Mouse (Mus musculus) heart, adult 2 months (tissue): ENCODE data around the gene Uxs1. TPM values are rescaled to one million over a fixed set of nuclear protein-coding genes. Genes with fewer than 3 reads are reported as not detected.

ENCODE experiments used
- DNase-seq, 2 experiments: peaks; one replicate each; pipeline ENCODE4 v3.0.0; 2021
- H3K27ac ChIP-seq: fragments of 200-600 bp; 2 replicates; pipeline ENCODE4 v1.8.1; 2022
- H3K27me3 ChIP-seq: fragments of 200-500 bp; 2 replicates; pipeline ENCODE4 v1.6.1; 2012; ENCODE audit warnings: mild to moderate bottlenecking, low read length, inconsistent platforms, mixed read lengths; ENCODE audit not compliant: control insufficient read depth, insufficient read depth
- H3K36me3 ChIP-seq: fragments of 200-500 bp; 2 replicates; pipeline ENCODE4 v1.6.1; 2012; ENCODE audit warnings: low read length, inconsistent platforms; ENCODE audit not compliant: control insufficient read depth, insufficient read depth
- H3K4me1 ChIP-seq: fragments of 200-500 bp; 2 replicates; pipeline ENCODE4 v1.6.1; 2011; ENCODE audit warnings: low read length; ENCODE audit not compliant: control insufficient read depth, insufficient read depth
- H3K4me3 ChIP-seq: fragments of 200-600 bp; 2 replicates; pipeline ENCODE4 v1.8.1; 2022
- H3K79me2 ChIP-seq: fragments of 200-500 bp; replicated peaks from 2 replicates; pipeline ENCODE4 v1.6.1; 2012; ENCODE audit warnings: mild to moderate bottlenecking, inconsistent platforms, low read length, moderate library complexity, mixed read lengths; ENCODE audit not compliant: control insufficient read depth, insufficient read depth
- H3K9ac ChIP-seq: fragments of 200-500 bp; 2 replicates; pipeline ENCODE4 v1.6.1; 2012; ENCODE audit warnings: low read depth, mild to moderate bottlenecking, control low read depth, inconsistent platforms, low read length, mixed read lengths
- CTCF ChIP-seq: fragments of 200-600 bp; IDR thresholded peaks from 2 replicates; pipeline ENCODE4 v1.8.1; 2022; ENCODE audit warnings: antibody characterized with exemption, mild to moderate bottlenecking, moderate library complexity
- EP300 ChIP-seq: fragments of 200-500 bp; IDR thresholded peaks from 2 replicates; pipeline ENCODE4 v1.6.1; 2011; ENCODE audit warnings: low read depth, low read length, control low read depth; ENCODE audit not compliant: insufficient read depth
- POLR2A ChIP-seq: fragments of 200-500 bp; IDR thresholded peaks from 2 replicates; pipeline ENCODE4 v1.6.1; 2011; ENCODE audit warnings: mild to moderate bottlenecking, low read depth, low read length, control low read depth; ENCODE audit not compliant: insufficient read depth
- WGBS: fragments of 180-500 bp; shearing (Covaris S2); methylation state at CpG from one replicate; pipeline ENCODE4 v1.1.7; 2018; 5-methylcytosine and 5-hydroxymethylcytosine counted together
- intact Hi-C: fragments of 180-260 bp; cut with DNase I; formaldehyde crosslinking; loops from one replicate; pipeline ENCODE4 v1.15.1; 2025
- polyA plus RNA-seq: library from polyadenylated mRNA; depleted of rRNA; stranded (reverse); fragments of >200 nt; gene quantifications from 2 replicates; pipeline ENCODE4 v1.2.3, GENCODE M21; 2012
- total RNA-seq, 2 experiments: library from RNA; stranded (reverse); gene quantifications; 2 replicates each; pipeline ENCODE4 v1.2.3; 2021

The Uxs1 gene
- total and polyA plus RNA-seq, 3 experiments = 5.5 to 10.9 (median 10.0) TPM

DNA sequence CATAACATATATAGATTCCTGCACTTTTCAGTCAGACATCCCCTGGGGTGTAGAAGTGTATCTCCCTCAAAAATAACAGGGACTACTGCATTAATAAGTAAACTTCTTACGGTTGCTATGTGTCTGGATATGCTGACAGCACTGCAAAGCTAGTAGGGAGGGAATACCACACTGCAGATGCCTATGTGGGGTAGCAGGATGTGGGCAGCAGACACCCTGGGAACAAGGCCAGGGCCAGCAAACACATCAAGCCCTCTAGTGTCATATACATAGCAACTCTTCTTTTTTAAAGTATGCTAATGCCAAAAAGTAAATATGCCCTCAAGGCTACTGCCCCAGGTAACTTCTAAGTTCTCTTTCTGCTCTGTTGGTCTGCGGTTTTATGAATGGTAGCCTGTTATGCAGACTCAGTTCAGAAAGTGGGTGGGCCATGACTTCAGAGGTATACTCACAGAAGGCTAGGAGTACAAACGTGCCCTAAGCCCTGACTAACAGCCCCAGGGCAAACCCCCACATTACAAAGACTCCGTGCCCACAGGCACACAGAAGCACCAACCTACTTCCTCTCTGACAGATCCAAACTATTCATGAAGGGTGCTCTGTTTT, 59.1 kb downstream of the Uxs1 start:
- H3K27me3 ChIP-seq = no peaks in the 10 kb centered on the region
- intact Hi-C loops = no loop called here

DNA sequence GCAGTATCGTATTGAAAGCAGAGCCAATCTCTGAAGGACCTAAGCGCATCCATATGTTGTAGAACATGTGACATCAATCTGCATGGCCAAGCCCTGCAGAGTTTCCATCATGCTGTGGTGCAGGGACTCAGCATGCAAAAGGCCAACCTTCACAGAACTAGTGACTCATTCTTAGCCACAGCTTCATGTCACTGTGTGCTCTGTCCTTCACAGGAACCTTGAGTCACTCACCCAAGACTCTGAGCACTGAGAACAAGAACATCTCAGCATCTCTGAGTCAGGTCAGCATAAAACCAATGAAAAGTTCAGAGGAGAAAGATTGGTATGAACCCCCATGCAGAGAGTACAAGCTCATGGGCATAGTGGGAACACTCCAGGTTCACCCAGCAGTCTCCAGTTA, 61.3 kb downstream of the Uxs1 start:
- no peak for DNase-seq
- Histone ChIP-seq H3K36me3 (no peaks in the 10 kb centered on the region), H3K4me3 (no peak overlapping the region), H3K27me3 (no peaks in the 10 kb centered on the region), H3K27ac (no peak overlapping the region), H3K4me1 (no peaks in the 10 kb centered on the region), H3K79me2 (no peaks in the 10 kb centered on the region), H3K9ac (no peak overlapping the region)
- intact Hi-C loops = no loop called here
- TF ChIP-seq EP300 (no peak), CTCF (no peak), POLR2A (no peak)
- WGBS = 100% methylated on average over 2 of the region's 2 CpGs

More for the DNA sequence above, 59.1 kb downstream of the Uxs1 start:
- no peak overlapping the region for H3K9ac ChIP-seq
- no peaks in the 10 kb centered on the region for H3K79me2 ChIP-seq
- H3K4me3 ChIP-seq = no peak overlapping the region
- WGBS = 84% methylated on average over 4 of the region's 4 CpGs
- no peaks in the 10 kb centered on the region for H3K4me1 ChIP-seq
- H3K27ac ChIP-seq = no peak overlapping the region
- no peaks in the 10 kb centered on the region for H3K36me3 ChIP-seq
- DNase-seq = no peak
- no peak for TF ChIP-seq CTCF
- TF ChIP-seq EP300 = no peak
- no peak for TF ChIP-seq POLR2A

- Histone ChIP-seq H3K27ac (no peak overlapping the region), H3K79me2 (no peaks in the 10 kb centered on the region), H3K4me3 (no peak overlapping the region), H3K9ac (no peak overlapping the region), H3K36me3 (no peaks in the 10 kb centered on the region), H3K27me3 (no peaks in the 10 kb centered on the region), H3K4me1 (no peaks in the 10 kb centered on the region)
- TF ChIP-seq EP300 = no peak
- no peak for TF ChIP-seq CTCF
- no peak for TF ChIP-seq POLR2A
- intact Hi-C loops = loop anchor here (5.0 kb wide), 2 partner anchors 58 to 133 kb away; no protein-coding TSS in a partner anchor
- DNase-seq = no peak
- whole genome bisulfite sequencing = 85% methylated on average over 2 of the region's 2 CpGs
Observed at GRCm38 (mm10) chr1:43764481-43764880, 63.1 kb downstream of the Uxs1 start.

DNA sequence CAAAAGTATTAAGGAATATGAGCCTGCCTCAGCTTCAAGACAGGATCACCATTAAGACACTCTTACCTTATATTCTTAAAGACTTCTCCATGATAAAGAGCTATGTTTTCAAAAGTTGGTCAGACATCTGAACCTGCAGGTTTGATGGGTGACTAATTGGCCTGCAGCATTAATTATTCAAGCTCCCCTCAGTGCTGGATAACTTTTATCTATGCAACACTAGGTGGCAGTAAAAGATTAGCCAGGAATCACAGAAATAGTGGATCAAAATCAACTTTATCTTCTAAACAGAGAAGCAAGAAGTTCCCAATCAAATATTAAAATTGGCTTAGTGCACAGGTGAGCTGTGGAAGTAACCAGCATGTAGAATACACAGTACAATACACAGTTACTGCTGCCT, 67.5 kb downstream of the Uxs1 start:
- Histone ChIP-seq H3K79me2 (no peaks in the 10 kb centered on the region), H3K27me3 (no peaks in the 10 kb centered on the region), H3K36me3 (no peaks in the 10 kb centered on the region), H3K4me3 (no peak overlapping the region), H3K4me1 (no peaks in the 10 kb centered on the region), H3K9ac (no peak overlapping the region), H3K27ac (no peak overlapping the region)
- TF ChIP-seq CTCF (peak; percentile 87), EP300 (no peak), POLR2A (no peak)
- no peak for DNase-seq
- intact Hi-C loops = loop anchor here (5.0 kb wide), 2 partner anchors 62 to 137 kb away; no protein-coding TSS in a partner anchor

GRCm38 (mm10) chr1:43754448-43755312, 72.9 kb downstream of the Uxs1 start:
- 79% methylated on average over 8 of the region's 8 CpGs for WGBS
- H3K36me3 ChIP-seq = no peaks in the 10 kb centered on the region

GRCm38 (mm10) chr1:43738519-43738894, 89.1 kb downstream of the Uxs1 start:
- no peak for DNase-seq
- 88% methylated on average over 10 of the region's 10 CpGs for WGBS
- Histone ChIP-seq H3K27me3 (no peaks in the 10 kb centered on the region), H3K27ac (no peak overlapping the region), H3K4me3 (no peak overlapping the region), H3K4me1 (no peaks in the 10 kb centered on the region), H3K36me3 (no peaks in the 10 kb centered on the region), H3K79me2 (no peaks in the 10 kb centered on the region), H3K9ac (no peak overlapping the region)
- TF ChIP-seq CTCF = no peak
- TF ChIP-seq POLR2A = no peak
- no peak for TF ChIP-seq EP300
- intact Hi-C loops = loop anchor here (1.0 kb wide), 1 partner anchor 439 kb away; no protein-coding TSS in a partner anchor

More at GRCm38 (mm10) chr1:43754448-43755312, 72.9 kb downstream of the Uxs1 start:
- no peak overlapping the region for H3K27ac ChIP-seq
- no peak overlapping the region for H3K9ac ChIP-seq
- no peak for TF ChIP-seq CTCF
- no peak for TF ChIP-seq EP300
- no peak for TF ChIP-seq POLR2A
- intact Hi-C loops = loop anchor here (5.0 kb wide), 1 partner anchor 288 kb away; no protein-coding TSS in a partner anchor
- H3K4me3 ChIP-seq = no peak overlapping the region
- no peaks in the 10 kb centered on the region for H3K79me2 ChIP-seq
- no peaks in the 10 kb centered on the region for H3K4me1 ChIP-seq
- DNase-seq = peak in 1 of 2 experiments; percentile 11
- no peaks in the 10 kb centered on the region for H3K27me3 ChIP-seq
